Mouse (Mus musculus): Measurements from ENCODE around the gene Gm17416.

GRCm38 (mm10) chr2:152569038-152569437 is at the start of gene Gm17416:
- TF ChIP-seq CTCF (IDR thresholded peaks at IDR 0.05; ENCODE audit: control insufficient read depth, insufficient read depth, insufficient read length) (no peak), MAX (IDR thresholded peaks at IDR 0.05) (no peak), USF1 (IDR thresholded peaks at IDR 0.05; ENCODE audit: low read depth) (no peak), MYOD1 (IDR thresholded peaks at IDR 0.05; ENCODE audit: control insufficient read depth, insufficient read length, low read depth) (no peak)
